Mouse (Mus musculus) cerebellum, adult 11 months (tissue): ENCODE data around the gene Pir.

Source experiments
- DNase-seq: peaks from one replicate; pipeline ENCODE4 v3.0.0; 2022

The Pir gene

DNA sequence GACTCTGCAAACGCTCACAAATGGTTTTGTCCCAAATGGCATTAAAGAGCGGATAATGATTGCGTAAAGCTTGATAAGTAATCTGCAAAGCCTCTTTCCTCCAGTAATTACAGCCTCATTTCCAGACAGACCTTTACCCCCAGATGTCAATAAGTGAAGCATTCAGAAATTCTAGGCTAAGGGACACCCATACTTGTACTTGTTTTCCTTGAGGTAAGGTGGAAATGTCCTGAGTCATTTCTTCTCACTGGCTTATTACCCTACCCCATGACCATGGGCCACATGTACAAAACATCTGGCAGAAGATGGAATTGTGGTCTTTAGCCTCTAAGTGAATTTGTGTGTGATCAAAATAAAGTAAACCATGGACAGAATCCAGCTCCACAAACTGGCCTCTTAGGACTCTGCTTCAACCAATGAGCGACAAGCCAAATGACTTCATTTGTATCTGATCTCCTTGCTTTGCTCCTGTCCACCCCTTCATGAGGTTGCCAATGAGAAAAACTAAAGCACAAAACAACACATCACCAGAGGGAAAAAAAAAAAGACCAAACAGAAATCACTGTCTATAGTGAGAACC is 76.3 kb downstream of the Pir start:
- no peak for DNase-seq

DNA sequence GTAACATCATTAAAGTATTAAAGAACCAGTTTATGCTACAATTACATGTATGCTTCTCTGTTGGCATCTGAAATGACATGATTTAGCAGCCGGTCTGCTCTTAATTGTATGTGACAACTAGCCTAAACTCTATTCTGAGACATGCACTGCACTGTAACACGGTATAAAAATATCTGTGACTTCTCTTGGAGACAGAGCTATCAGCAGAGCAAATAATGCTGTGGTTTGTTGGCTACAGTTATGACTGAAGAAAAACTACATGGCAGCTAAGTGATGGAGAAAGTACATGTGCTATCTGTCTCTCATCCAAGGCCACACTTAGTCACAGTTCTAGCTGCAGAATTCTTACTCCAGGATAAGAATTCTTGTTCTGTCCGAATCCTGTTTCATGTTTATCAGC is 79.8 kb downstream of the Pir start:
- no peak for DNase-seq

GRCm38 (mm10) chrX:164365153-164365865 is 96.1 kb downstream of the Pir start:
- DNase-seq = no peak

DNA sequence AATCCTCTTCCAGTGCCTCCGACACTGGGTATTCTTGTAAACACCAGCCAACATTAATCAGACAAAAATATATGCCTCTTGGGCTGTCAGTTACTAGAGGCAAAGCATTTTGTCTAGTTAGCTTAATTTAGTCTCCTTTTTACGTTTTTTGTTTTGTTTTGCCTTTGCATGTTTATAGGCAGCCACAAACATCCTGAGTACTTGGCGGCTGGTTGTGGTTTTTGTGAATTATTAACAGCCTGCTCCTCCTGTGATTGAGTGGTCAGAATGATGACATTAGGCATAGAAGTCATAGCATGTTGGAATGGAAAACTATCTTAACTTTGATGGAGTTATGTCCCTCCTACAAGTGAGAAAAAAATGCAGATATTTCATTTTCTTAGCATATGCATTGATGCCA is 101.4 kb downstream of the Pir start:
- DNase-seq = no peak

DNA sequence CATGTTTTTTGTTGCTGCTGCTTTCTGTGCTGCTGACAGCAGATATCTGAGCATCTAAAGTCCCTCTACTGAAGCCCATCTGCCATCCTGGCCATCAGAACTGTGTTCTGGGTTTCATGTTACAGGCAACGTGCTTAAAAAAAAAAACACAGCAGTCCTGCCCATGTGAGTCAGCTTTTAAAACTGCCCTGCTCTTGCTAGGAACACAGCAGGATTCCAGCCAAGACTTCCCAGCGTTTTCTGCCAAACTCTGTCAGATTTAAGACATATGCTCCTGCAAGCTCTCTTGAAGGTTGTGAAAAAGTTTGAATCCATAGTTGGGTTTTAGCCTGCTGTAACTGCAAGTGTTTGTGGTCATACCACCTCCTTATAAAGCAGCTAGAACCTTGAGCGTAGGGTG is 103.9 kb downstream of the Pir start, which contains the start of gene Vegfd:
TSS of gene Vegfd (plus strand) at position 298 of the 400 bp plus-strand sequence.
- DNase-seq = no peak

GRCm38 (mm10) chrX:164374586-164374985 is 105.4 kb downstream of the Pir start:
- no peak for DNase-seq

GRCm38 (mm10) chrX:164379721-164380120 is 110.5 kb downstream of the Pir start:
- no peak for DNase-seq

DNA sequence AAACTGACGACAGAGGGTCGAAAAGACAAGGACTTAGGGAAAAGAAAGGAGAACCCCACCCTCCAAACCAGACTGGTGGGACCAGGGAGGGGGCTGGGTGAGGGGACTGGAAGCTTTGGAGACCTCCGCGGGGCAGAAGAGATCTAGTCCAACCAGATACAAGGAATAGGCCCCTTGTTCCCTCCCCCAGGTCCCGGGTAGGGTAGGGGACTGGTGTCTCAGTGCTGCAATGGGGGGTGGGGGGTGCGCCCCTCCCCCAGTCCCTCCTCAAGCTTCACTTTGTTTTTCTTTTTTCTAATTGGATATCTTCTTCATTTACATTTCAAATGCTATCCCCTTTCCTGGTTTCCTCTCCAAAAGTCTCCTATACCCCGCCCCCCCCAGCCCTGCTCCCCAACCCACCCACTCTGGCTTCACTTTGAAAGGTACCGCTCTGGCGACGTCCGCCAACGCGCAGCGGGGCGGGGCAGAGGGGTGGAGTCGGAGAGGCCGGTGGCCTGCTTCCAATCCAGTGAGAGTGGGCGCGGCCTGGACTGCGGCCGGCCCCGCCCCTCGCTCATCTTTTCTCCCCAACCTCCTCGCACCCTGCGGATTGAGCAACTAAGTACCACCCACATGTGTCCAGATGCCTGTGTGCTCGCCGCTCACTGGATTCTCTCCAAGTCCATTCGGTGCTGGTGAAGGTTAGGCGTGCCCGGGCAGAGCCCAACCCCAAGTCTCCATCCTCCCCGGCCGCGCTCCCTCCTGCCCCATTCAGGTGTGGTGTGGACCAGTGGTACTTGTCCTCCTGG is 112.6 kb downstream of the Pir start:
- peak; percentile 16 for DNase-seq

- DNase-seq = no peak
Measured at GRCm38 (mm10) chrX:164394091-164394490, 124.9 kb downstream of the Pir start.

- DNase-seq = no peak
Measured at GRCm38 (mm10) chrX:164398456-164398855, 129.3 kb downstream of the Pir start.

GRCm38 (mm10) chrX:164405080-164405649 is 136.0 kb downstream of the Pir start:
- no peak for DNase-seq

DNA sequence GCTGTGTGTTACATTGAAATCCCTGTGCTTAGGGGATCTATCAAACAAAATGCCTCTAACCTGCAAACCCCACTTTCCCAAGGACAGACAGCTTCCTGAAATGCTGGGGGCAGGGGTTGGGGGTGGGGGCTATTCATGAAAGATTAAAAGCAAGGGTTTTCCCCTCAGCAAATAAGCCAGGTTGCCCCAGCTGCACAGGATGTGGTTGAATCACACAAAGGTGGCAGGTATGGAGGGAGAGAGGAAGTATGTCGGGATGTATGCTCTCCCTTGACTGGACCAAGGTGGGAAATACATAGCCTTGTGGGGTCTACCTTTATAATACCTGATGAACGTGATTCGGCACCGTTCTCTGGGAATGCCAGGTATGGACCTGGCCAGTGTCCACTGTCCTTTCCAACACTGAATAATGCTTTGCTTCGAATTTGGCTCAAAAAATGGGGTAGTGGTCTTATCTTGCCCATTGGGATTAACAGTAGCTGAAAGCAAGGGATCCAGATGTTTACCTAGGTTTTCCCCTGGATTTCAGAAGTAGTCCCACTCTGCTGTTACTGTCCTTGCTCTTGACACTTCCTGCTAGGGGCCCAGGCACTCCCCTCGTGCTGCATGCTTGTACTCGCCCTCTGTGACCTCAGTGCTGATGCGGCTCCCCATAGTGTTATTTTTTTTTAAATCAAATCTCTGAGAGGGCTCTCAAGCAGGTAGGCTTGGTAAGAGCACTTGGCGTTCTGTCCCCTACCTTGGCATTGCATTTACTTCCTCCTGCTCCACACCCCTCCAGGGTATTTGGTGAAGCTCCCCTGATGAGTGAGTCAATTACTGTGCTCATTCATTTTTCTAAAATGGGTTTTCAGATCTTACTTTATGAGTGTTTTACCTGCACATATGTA is 137.2 kb downstream of the Pir start:
- no peak for DNase-seq

DNA sequence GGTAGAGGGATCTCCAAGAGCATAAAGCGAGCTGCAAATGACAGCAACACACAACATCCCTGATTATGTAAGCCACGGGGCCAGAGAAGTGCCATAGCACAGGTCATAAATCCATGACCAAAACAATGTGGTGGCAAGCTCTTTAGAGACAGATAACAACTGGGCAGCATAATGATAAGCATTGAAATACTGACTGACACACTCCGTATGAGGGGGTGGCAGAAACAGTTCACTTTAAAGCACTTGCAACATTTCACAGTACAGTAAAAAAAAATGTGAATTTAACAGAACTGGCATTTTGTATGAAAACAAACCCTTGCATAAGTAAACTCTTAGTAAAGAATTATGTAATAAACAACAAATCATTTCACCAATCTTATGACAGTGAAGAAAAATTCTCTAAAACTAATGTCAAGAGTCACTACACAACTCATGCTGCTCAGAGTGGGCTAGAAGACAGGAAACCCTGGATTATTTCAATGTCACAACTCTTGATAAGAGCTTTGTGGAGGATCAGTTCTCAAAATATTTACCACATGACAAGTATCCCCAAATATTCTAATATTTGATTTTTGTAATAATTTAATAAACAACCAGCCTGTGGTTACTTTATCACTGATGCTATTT is 139.2 kb downstream of the Pir start:
- no peak for DNase-seq

GRCm38 (mm10) chrX:164410562-164410961 is 141.4 kb downstream of the Pir start:
- DNase-seq = no peak

DNA sequence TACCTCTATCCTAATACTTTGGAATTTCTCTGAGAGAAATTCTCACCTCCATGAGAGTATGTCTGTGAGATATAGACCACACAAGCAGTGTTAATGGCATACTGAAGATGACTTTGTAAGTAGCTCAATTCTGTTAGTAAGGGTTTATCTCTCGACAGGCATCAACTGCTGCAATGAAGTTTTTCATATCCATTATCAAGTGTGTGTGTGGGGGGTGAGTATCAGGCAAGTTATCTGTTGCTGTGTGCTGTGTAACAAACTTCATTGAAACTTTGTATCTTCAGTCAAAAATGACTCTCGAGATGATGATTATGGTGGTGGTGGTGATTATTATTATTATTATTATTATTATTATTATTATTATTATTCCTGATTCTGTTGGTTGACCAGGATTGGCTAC is 147.6 kb downstream of the Pir start:
- no peak for DNase-seq

DNA sequence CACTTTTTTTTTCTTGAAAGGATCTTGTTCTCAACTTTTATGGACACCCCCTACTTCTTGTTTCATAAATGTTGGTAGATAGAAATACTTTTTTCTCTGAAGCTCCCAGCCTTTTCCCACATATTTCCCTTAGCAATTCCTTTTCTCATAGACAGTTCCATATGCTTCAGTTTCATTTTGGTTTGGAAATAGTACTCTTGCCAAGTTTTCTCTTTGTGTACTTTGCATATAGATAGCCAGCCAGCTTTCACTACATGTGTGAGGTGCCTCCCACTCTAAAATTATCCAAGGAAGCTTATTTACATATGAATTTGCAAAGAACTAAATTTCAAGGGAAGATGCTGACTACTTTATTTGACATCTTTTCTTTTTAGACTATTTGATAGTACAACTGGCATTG is 148.8 kb downstream of the Pir start:
- no peak for DNase-seq

DNA sequence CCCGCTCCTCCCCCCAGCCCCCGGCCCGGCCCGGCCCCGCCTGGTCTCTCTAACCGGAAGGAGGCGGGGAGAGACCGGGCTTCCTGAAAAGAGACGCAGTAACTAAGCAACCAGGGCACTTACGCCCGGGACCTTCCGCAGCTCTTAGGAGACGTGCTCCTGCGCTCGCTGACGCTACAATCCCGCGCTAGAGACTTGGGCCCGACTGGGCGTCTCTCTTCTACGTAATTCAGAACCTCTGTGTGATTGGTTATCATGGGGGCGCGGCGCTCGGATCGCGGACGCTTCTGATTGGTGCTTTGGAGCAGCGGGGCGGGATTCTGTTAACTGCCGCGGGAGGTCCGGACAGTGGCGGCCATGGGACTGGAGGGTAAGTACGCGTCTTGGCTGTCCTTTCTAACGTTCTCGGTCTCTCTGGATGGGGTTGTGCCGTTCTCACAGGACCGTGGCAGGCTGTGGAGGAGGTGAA is 150.3 kb downstream of the Pir start, which contains the start of gene Piga:
TSS of gene Piga (plus strand) at position 317 of the 469 bp plus-strand sequence.
- DNase-seq = peak; percentile 90

DNA sequence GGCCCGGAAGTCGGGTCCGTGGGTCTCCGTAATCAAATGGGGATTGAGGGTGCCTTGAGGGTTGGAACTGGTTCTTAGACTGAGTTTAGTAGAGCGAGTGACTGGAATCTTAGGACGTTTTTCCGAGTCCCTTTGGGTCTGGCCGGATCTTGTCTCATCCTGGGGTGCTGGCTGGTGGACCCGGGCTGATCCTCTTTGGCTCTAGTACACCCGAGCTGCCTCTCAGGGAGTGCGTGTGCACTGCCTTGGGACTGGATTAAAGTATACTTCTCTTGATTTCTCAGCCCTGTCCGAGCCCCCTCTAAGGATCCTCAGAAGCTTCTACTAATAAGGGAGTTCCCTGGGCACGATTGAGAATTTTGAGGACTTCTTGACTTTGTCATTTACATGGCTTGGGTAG is 150.8 kb downstream of the Pir start:
- no peak for DNase-seq

GRCm38 (mm10) chrX:164420518-164420917 is 151.3 kb downstream of the Pir start:
- no peak for DNase-seq
